Mouse (Mus musculus) CH12F3 (cell line): ENCODE data around the gene Ddah1.

ENCODE experiments used
- in situ Hi-C: fragments of 300-500 bp; cut with MboI; formaldehyde crosslinking; loops from 2 replicates; pipeline ENCODE4 v1.14.3; 2020; ENCODE audit warnings: low sequenced_read_pairs

The Ddah1 gene

GRCm38 (mm10) chr3:145858388-145858787 lies 99.9 kb downstream of the Ddah1 start:
- in situ Hi-C loops, result no loop called here

- in situ Hi-C loops, result no loop called here
Observed at GRCm38 (mm10) chr3:145862521-145862920, 104.0 kb downstream of the Ddah1 start.

DNA sequence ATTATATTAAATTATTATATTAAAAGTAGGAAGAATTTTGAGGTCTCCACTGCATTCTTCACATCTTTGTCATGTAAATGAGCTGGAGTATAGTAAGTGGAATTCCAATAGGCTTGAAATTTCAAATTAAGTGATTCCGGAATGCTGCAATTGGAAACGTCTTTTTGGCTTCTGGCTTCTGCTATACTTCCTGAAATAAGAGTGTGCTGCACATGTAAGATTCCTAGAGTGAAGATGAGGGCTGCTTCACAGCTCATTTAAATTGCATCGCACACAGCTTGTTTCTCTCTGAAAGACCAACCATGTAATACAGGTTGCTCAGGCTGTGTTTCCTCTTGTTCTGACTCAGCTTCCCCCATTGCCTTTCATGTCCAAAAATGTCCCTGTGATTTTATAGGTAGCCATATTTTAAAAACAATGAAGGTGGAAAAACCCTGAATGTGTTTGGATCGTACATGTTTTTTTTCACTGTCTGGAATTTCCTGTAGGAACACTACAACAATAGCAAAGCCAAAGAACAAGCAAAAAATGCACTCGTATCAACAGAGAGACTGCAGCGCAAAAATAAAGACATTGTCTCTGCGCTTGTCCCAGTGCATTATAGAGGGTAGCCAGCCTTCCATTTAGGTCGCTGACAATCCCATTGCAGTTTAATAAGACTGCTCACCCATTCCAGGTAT lies 105.7 kb downstream of the Ddah1 start:
- in situ Hi-C loops, result no loop called here

DNA sequence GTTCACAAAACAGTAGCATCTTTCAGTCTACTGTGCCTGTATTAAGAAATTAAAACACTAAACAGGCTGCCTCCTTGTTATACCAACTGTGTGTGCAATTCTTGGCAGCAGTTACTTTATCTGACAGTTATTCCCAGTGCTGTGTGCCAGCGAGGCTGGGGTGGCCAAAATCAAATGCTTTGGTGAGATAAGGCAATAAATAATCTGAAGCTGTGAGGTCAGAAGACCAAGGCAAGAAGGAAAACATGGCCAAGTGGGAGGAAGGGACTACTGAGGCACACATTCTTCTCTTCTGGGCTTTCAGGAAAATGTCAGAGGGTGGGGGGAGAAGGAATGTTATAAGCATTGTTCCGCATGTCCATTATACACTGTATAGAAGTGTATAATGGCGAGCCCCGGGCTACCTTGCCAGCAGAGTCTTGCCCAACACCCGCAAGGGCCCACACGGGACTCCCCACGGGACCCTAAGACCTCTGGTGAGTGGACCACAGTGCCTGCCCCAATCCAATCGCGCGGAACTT lies 106.3 kb downstream of the Ddah1 start:
- in situ Hi-C loops, result no loop called here

DNA sequence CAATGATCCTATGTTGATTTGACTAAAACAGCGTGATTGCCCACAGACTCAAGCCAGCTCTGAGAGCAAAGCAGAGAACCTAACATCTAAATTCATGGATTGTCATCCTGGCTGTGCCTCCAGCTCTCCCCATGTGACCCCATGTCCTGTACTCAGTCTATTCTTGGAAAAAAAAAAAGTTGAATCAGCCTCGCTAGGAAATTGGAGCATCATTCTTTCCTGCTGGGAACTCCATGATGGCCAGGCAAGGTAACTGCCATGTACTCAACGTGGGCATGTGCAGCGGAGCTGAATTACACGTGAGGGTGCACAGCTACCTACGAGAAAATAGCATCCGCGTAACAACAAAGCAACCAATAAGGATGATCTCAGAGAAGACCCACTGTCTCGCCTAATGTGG lies 114.2 kb downstream of the Ddah1 start:
- in situ Hi-C loops, result no loop called here

DNA sequence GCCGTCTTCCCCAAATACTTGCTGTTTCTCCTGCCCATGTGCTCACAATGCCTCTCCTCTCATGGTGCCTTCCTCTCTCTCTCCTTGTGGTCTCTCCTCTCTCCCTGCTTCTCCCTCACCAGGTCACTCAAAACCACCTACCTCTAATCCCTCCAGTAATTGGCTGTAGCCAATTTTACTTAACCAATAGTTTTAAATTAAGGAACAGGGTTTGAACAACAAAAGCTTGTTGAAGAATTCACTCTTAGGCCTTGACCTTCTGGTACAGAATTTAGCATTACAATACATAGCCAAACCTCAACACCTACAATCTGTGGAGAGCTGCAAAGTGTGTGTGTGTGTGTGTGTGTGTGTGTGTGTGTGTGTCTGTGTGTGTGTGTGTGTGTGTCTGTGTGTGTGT lies 114.8 kb downstream of the Ddah1 start:
- in situ Hi-C loops, result no loop called here

DNA sequence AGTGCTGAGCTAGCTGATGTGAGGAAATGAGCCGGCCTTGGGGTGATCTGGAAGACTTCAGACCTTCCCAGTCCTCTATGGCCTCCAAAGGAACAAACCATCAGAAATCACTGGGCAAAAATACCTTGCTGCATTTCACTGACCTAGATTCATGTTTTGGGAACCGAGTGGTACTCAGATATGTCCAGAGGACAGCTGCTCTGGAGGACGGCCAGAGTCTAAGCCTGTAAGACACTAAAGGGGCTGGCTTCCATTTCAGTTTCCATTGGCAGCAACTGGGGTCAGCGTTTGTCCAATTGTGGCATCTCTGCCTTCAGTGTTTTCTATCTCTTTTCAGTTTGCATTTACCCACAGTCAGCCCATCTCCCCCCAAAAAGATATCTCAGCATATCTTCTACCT lies 115.7 kb downstream of the Ddah1 start:
- in situ Hi-C loops, result no loop called here

DNA sequence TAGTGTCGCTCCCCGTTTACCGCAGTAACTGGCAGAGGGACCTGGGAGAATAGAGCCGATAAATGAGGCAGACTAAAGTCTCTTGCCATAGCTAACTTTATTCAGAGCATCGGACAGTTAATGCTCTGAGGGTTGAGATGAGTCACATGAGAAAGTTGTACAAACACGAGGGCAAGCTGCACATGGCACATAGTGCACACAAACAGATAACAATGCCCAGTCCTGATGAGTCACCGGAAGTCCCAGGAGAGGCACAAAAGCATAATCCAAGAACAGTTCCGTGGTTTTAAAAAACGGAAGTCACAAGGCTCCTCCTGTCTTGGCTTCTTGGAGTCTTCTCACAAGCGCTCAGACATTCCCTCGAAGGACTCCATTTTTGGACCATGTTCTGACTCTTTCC lies 117.6 kb downstream of the Ddah1 start:
- in situ Hi-C loops, result loop anchor here (25.0 kb wide), 1 partner anchor 464 kb away; no protein-coding TSS in a partner anchor

- in situ Hi-C loops, result loop anchor here (25.0 kb wide), 1 partner anchor 467 kb away; no protein-coding TSS in a partner anchor
Observed at GRCm38 (mm10) chr3:145878867-145879266, 120.4 kb downstream of the Ddah1 start.

DNA sequence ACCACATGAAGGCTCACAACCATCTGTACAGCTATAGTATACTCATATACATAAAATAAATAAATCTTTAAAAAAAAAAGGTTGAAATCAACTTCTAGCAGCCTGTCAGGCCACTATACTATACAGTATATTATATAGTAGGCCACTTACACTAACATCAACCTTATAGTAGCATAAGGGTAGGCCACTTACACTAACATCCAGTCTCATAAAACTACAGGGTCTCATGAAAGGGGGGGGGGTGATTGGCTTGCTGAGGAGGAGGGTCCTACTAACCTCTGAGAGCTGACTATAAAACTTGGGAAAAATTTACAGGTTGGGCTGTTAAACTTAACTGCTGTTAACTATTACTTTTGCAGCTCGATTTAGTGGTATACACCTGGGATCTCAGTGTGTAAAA lies 121.9 kb downstream of the Ddah1 start:
- in situ Hi-C loops, result loop anchor here (25.0 kb wide), 1 partner anchor 468 kb away; no protein-coding TSS in a partner anchor

GRCm38 (mm10) chr3:145882076-145882874 lies 123.8 kb downstream of the Ddah1 start:
- in situ Hi-C loops, result loop anchor here (25.0 kb wide), 1 partner anchor 470 kb away; no protein-coding TSS in a partner anchor

DNA sequence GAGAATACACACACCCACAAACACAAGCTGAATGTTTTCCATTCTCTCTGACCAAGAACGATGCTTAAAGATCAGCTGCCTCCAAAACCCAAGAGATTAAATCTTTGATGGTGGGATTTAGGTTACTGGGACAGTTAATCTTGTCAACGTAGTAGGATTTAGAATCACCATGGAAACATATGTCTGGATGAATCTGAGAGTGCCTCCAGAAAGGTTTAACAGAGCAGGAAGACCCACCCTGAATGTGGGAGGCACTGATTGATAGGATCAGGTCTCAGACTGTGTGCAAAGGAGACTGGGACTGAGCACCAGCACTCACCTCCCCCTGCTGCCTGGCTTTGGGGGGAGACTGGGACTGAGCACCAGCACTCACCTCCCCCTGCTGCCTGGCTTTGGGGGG lies 124.8 kb downstream of the Ddah1 start:
- in situ Hi-C loops, result loop anchor here (25.0 kb wide), 1 partner anchor 471 kb away; no protein-coding TSS in a partner anchor

DNA sequence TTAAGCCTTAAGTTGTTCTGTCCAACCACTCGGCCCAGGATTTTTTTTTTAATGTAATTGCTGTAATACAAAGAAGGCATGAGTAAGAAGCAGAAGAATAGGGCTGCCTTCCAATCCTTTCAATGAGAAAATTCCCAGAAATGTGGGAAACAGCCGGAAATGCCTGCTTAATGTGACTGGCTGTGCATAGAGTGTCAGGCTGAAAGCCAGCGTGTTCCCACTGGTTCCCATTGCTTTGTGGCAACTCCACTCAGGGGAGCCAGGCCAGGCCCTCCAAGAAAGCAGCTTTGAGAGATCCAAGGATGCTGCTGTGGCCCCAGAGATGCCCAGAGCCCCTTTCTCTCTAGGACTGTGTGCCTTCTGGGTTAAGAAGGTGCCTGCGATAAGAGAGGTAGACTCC lies 126.9 kb downstream of the Ddah1 start:
- in situ Hi-C loops, result loop anchor here (25.0 kb wide), 1 partner anchor 473 kb away; no protein-coding TSS in a partner anchor

GRCm38 (mm10) chr3:145885851-145886464 lies 127.5 kb downstream of the Ddah1 start:
- in situ Hi-C loops, result loop anchor here (25.0 kb wide), 1 partner anchor 474 kb away; no protein-coding TSS in a partner anchor

DNA sequence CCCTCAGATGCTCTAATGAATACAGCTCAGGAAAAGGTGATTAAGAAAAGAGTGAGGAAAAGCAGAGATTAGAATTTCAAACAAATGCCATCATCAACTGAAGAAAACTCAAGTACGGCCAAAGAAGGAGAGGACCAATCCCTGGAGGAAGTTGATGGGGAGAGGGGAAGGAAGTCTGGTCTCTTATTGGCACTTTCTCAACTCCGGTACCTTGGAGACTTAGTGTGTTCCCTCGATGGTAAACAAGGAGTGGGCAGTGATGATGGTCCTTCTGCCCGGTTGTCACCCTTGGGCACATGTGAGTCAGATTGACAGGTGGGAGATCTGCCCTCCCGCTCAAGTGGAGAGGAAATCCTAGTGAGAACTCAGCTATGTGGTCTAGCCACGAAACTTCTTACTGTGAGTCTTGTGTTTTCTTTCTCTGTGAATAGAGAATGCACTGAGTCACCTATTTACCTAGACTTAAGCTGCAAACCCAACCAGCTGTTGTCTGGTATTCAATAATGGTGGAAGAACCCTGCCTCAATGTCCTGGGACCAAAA lies 129.0 kb downstream of the Ddah1 start:
- in situ Hi-C loops, result loop anchor here (25.0 kb wide), 1 partner anchor 475 kb away; no protein-coding TSS in a partner anchor

GRCm38 (mm10) chr3:145890346-145891132 lies 132.1 kb downstream of the Ddah1 start:
- in situ Hi-C loops, result loop anchor here (25.0 kb wide), 1 partner anchor 478 kb away; no protein-coding TSS in a partner anchor

DNA sequence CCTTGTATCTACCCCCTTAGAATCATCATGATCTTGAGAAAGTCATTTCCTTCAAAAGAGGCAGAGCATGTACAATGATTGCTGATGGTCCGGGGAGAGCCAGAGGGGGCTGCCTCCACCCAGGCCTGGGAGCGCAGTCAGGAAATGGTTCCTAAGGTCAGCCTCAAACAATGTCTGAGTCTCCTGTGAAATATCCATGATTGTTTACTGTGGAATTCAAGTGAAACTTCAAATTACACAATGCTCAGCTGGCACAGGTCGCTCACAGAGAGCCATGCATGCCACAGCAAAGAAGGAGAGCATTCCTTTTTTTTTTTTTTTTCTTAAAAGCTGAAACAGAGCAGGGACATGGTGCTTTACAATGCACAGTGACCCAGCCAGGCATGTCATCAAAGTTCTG lies 134.0 kb downstream of the Ddah1 start:
- in situ Hi-C loops, result loop anchor here (25.0 kb wide), 1 partner anchor 480 kb away; no protein-coding TSS in a partner anchor

DNA sequence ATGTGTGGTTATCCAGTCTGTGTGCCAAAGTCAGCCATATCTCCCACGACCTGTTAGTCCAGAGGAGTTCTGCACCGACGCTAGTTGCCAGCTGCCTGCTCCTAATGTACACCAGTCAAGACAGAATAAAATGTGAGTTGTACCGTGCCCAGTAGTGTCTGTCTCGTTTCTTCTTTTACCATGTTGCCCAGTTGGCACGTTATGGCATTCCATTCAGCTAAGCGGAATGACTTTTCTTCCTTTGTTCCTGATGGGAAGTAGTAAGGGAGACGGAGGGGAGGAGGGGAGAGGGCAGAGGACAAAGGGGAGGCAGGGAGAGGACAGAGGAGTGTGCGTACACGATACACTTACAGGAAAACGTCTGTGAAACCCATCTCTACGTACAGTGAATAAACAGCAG lies 135.7 kb downstream of the Ddah1 start:
- in situ Hi-C loops, result loop anchor here (25.0 kb wide), 1 partner anchor 482 kb away; no protein-coding TSS in a partner anchor

DNA sequence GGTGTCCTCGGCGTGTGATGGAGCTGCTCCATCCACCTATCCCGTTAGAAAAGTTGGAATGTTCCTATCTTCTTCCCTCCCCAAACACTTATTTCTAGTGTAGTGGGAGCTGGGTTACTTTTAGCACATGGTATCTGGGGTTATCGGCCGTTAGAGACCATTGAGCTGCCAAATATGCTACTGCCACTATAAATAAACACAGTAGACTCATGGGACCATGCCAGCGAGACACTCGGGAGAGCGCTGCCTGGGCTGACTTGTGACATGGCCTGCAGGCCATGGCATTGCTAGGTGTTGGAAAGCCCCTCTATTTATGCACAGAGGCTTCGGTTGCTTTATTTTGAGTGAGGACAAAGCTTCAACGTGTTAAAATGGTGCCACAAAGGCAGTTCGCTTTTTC lies 139.3 kb downstream of the Ddah1 start:
- in situ Hi-C loops, result loop anchor here (25.0 kb wide), 1 partner anchor 485 kb away; no protein-coding TSS in a partner anchor

- in situ Hi-C loops, result loop anchor here (25.0 kb wide), 2 partner anchors 288 to 488 kb away; no protein-coding TSS in a partner anchor
Observed at GRCm38 (mm10) chr3:145899832-145900231, 141.4 kb downstream of the Ddah1 start.
